Comparison of ENCODE assay signal across 19 mouse cellular contexts in genomic region chr12:54064986-54065385, GRCm38 (mm10).
DNase-seq lines count a peak whose midpoint lies in the region; ATAC-seq and TF ChIP-seq lines count a peak whose summit lies in the region.
"Had no signal": no experiment of that assay in that cellular context is flagged by ENCODE, and none has a peak within 500 bp of the region (broad histone marks: within the 10 kb centered on the region; RNA-seq: fewer than 3 reads in every experiment).

No protein-coding gene starts in this region.

- TF ChIP-seq CTCF in heart, adult 2 months (IDR thresholded peaks at IDR 0.05), result no peak
- TF ChIP-seq CTCF in G1E (IDR thresholded peaks at IDR 0.05; ENCODE audit: low read depth, low read length), result no peak

- H3K27ac ChIP-seq in heart, adult 2 months, result no peak overlapping the region
- no peak overlapping the region for H3K27ac ChIP-seq in embryonic facial prominence, embryonic 14.5 days (replicated peaks; ENCODE audit: low read depth, low read length)
- no peak overlapping the region for H3K27ac ChIP-seq in limb, embryonic 12.5 days
- H3K27ac ChIP-seq: embryonic facial prominence, embryonic 13.5 days; hindbrain, embryonic 10.5 days; hindbrain, embryonic 15.5 days had no signal

- no peak for ATAC-seq in G1E (ENCODE audit: extremely low read depth, insufficient number of reproducible peaks, low FRiP score, poor library complexity, severe bottlenecking)
- no peak for ATAC-seq in embryonic facial prominence, embryonic 14.5 days (ENCODE audit: low read depth)
- no peak for ATAC-seq in limb, embryonic 12.5 days (ENCODE audit: insufficient number of reproducible peaks, insufficient read depth, low FRiP score, low TSS enrichment, low read depth)
- ATAC-seq: forebrain, embryonic 14.5 days; inflammation-experienced regulatory T-cells, adult 6 months had no signal

- H3K4me1 ChIP-seq in heart, adult 2 months (ENCODE audit: control insufficient read depth, insufficient read depth, low read length), result no peaks in the 10 kb centered on the region
- H3K4me1 ChIP-seq in G1E (ENCODE audit: insufficient read depth, low read depth, low read length), result no peaks in the 10 kb centered on the region; the same call in 1 of the 2 replicates
- H3K4me1 ChIP-seq in embryonic facial prominence, embryonic 14.5 days (ENCODE audit: control insufficient read depth, insufficient read depth, low read length), result peaks cover 7% of the 10 kb centered on the region; the same call in 1 of the 2 replicates
- H3K4me1 ChIP-seq in limb, embryonic 12.5 days (replicated peaks), result peaks cover 28% of the 10 kb centered on the region

- no peaks in the 10 kb centered on the region for H3K79me2 ChIP-seq in heart, adult 2 months (replicated peaks; ENCODE audit: control insufficient read depth, insufficient read depth, low read length)

- no peak for TF ChIP-seq EP300 in heart, adult 2 months (IDR thresholded peaks at IDR 0.05; ENCODE audit: insufficient read depth, low read depth, low read length)

- 0 out of 2 replicates have a peak overlapping the region, but pooled peaks have one; percentile 10 for H3K4me2 ChIP-seq in embryonic facial prominence, embryonic 14.5 days (ENCODE audit: low read depth, low read length)
- H3K4me2 ChIP-seq in limb, embryonic 12.5 days, result peak overlapping the region; percentile 37
- H3K4me2 ChIP-seq: embryonic facial prominence, embryonic 13.5 days; heart, embryonic 12.5 days; hindbrain, embryonic 15.5 days had no signal

- H3K36me3 ChIP-seq in heart, adult 2 months (ENCODE audit: control insufficient read depth, insufficient read depth, low read length), result no peaks in the 10 kb centered on the region
- H3K36me3 ChIP-seq in G1E (replicated peaks), result no peaks in the 10 kb centered on the region
- no peaks in the 10 kb centered on the region for H3K36me3 ChIP-seq in embryonic facial prominence, embryonic 14.5 days (ENCODE audit: control insufficient read depth, insufficient read depth, low read length)
- H3K36me3 ChIP-seq in limb, embryonic 12.5 days, result no peaks in the 10 kb centered on the region
- H3K36me3 ChIP-seq: embryonic facial prominence, embryonic 13.5 days; heart, embryonic 12.5 days; hindbrain, embryonic 15.5 days had no signal

- H3K9me3 ChIP-seq in G1E (replicated peaks), result peaks cover 78% of the 10 kb centered on the region
- no peaks in the 10 kb centered on the region for H3K9me3 ChIP-seq in embryonic facial prominence, embryonic 14.5 days (ENCODE audit: control insufficient read depth, low read length)
- no peaks in the 10 kb centered on the region for H3K9me3 ChIP-seq in limb, embryonic 12.5 days
- H3K9me3 ChIP-seq: embryonic facial prominence, embryonic 13.5 days; heart, embryonic 12.5 days; hindbrain, embryonic 10.5 days; hindbrain, embryonic 15.5 days had no signal

- intact Hi-C loops in heart, adult 2 months (cut with DNase I), result no loop called here

- peaks cover 10% of the 10 kb centered on the region for H3K27me3 ChIP-seq in heart, adult 2 months (ENCODE audit: control insufficient read depth, insufficient read depth, low read length)
- no peaks in the 10 kb centered on the region; the same call in 1 of the 2 replicates for H3K27me3 ChIP-seq in G1E (ENCODE audit: insufficient read depth, low read length)
- peaks cover 50% of the 10 kb centered on the region for H3K27me3 ChIP-seq in embryonic facial prominence, embryonic 14.5 days (replicated peaks; ENCODE audit: control insufficient read depth, insufficient read depth, low read length)
- peaks cover 59% of the 10 kb centered on the region for H3K27me3 ChIP-seq in limb, embryonic 12.5 days

- TF ChIP-seq POLR2A in heart, adult 2 months (IDR thresholded peaks at IDR 0.05; ENCODE audit: insufficient read depth, low read depth, low read length), result no peak

- peak; percentile 8 for DNase-seq in heart, adult 11 months
- DNase-seq in heart, adult 2 months, result no peak
- no peak for DNase-seq in G1E (ENCODE audit: low spot score)
- no peak for DNase-seq in embryonic facial prominence, embryonic 14.5 days (ENCODE audit: low spot score)
- DNase-seq in thymus, postnatal 0 days (ENCODE audit: low spot score), result no peak
- no peak for DNase-seq in urinary bladder, postnatal 4 days (ENCODE audit: low spot score in 2 of 2)
- DNase-seq in kidney, adult 18-20 months, result no peak
- DNase-seq: cerebellum, adult 11 months; cerebellum, adult 8-10 months; cerebellum, postnatal 14 days; gastrocnemius, postnatal 10 days; kidney, adult 11 months had no signal

- H3K9ac ChIP-seq in heart, adult 2 months (ENCODE audit: low read depth, low read length), result no peak overlapping the region
- no peak overlapping the region for H3K9ac ChIP-seq in embryonic facial prominence, embryonic 14.5 days (ENCODE audit: low read depth, low read length)
- H3K9ac ChIP-seq in limb, embryonic 12.5 days (replicated peaks), result no peak overlapping the region
- H3K9ac ChIP-seq: embryonic facial prominence, embryonic 13.5 days; heart, embryonic 12.5 days; hindbrain, embryonic 15.5 days had no signal

- no peak overlapping the region for H3K4me3 ChIP-seq in heart, adult 2 months
- peak overlapping the region; percentile 3; the same call in 1 of the 2 replicates for H3K4me3 ChIP-seq in G1E (ENCODE audit: low read depth, low read length)
- no peak overlapping the region for H3K4me3 ChIP-seq in embryonic facial prominence, embryonic 14.5 days (ENCODE audit: low read depth, low read length)
- no peak overlapping the region for H3K4me3 ChIP-seq in limb, embryonic 12.5 days (replicated peaks)
- H3K4me3 ChIP-seq: embryonic facial prominence, embryonic 13.5 days; heart, embryonic 12.5 days; hindbrain, embryonic 10.5 days; hindbrain, embryonic 15.5 days had no signal

- WGBS in heart, adult 2 months, result 88% methylated on average over 16 of the region's 16 CpGs
- WGBS in embryonic facial prominence, embryonic 14.5 days, result 43% methylated on average over 16 of the region's 16 CpGs
- 21% methylated on average over 16 of the region's 16 CpGs for WGBS in limb, embryonic 12.5 days
